Mouse (Mus musculus) embryonic fibroblast, embryonic 13.5 days (primary cell): ENCODE data around the gene Ceacam10. TPM values are rescaled to one million over a fixed set of nuclear protein-coding genes. Genes with fewer than 3 reads are reported as not detected.
"Not testable (repeated sequence)": the region's sequence is repeated elsewhere in the genome, so short reads cannot be mapped to it uniquely, and the experiment has no call there.

Source experiments
- H3K27ac ChIP-seq: 2 replicates; pipeline ENCODE4 v1.5.1; 2012; ENCODE audit warnings: low read length, control low read depth, inconsistent platforms; ENCODE audit not compliant: insufficient read depth
- H3K4me1 ChIP-seq: 2 replicates; pipeline ENCODE4 v1.6.1; 2011; ENCODE audit warnings: low read length; ENCODE audit not compliant: control insufficient read depth, insufficient read depth
- H3K4me3 ChIP-seq: 2 replicates; pipeline ENCODE4 v1.5.1; 2011; ENCODE audit warnings: mild to moderate bottlenecking, control low read depth, low read length; ENCODE audit not compliant: insufficient read depth
- CTCF ChIP-seq: IDR thresholded peaks from 2 replicates; pipeline ENCODE4 v1.5.1; 2011; ENCODE audit warnings: mild to moderate bottlenecking, control low read depth, low read length, moderate library complexity, borderline replicate concordance; ENCODE audit not compliant: insufficient read depth
- POLR2A ChIP-seq: IDR thresholded peaks from 2 replicates; pipeline ENCODE4 v1.6.1; 2011; ENCODE audit warnings: low read depth, mild to moderate bottlenecking, control low read depth, low read length, moderate library complexity
- polyA plus RNA-seq: library from polyadenylated mRNA; stranded (reverse); fragments of >200 nt; gene quantifications from 2 replicates; pipeline ENCODE4 v1.2.4, GENCODE M21; 2011; ENCODE audit warnings: low read depth; ENCODE audit not compliant: missing spikeins, insufficient read length

The Ceacam10 gene
- polyA plus RNA-seq: not detected in 2 replicates

DNA sequence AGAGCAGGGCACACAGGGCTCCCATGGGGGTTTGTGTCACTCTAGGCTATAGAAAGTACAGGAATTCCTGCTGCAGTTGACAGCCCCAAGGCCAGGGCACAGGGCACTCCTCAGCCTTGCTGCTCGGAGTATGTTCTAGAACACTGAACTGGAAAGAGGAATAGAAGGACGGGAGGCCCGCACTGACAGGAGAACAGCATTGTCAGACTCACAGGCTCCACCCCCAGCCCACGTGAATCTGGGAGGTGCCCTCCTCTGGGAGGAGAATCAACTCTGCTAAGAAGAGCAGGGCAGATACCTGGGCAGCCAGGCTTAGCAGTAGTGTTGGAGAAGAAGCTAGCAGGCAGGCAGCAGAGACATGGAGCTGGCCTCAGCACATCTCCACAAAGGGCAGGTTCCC, at the start of gene Ceacam10:
Ceacam10 (plus strand) TSS at position 289 of the 400 bp plus-strand sequence.
- not testable (repeated sequence) for H3K4me1 ChIP-seq, H3K27ac ChIP-seq, H3K4me3 ChIP-seq

DNA sequence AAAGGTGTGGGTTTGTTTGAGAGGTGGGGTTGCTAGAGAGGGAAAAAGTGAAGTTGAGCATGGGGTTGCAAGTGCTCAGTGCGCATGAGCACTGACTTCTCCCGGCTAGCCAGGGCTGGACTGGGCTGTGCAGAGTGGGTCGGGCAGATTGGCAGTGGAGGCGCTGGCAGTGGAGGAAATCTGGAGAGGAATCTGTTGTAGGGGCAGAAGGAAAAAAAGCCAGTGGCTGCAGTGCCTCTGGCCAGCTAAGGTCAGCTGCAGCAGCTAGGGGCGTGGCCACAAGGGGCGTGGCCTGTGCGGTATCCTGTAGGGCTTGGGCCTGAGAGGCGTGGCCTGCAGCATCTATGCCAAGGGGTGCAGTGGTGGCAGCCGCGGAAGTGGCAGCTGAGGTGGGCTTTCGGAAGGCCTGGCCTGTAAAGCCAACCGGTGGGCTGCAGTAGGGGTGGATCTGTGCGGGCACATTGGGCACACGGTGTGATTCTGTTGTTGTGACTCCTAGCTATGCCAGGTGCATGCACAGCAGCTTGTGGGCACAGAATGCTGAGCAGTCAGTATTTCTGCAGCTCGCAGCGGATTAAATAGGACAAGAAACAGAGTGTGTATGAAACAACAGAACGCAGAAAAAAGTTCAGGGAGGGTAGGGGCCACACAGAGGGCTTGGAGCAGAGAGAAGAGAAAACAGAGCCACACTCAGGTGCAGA, 40.9 kb upstream of the Ceacam10 start:
- Histone ChIP-seq H3K4me1 (no peaks in the 10 kb centered on the region), H3K4me3 (no peak overlapping the region), H3K27ac (no peak overlapping the region)
- no peak for TF ChIP-seq POLR2A
- no peak for TF ChIP-seq CTCF

DNA sequence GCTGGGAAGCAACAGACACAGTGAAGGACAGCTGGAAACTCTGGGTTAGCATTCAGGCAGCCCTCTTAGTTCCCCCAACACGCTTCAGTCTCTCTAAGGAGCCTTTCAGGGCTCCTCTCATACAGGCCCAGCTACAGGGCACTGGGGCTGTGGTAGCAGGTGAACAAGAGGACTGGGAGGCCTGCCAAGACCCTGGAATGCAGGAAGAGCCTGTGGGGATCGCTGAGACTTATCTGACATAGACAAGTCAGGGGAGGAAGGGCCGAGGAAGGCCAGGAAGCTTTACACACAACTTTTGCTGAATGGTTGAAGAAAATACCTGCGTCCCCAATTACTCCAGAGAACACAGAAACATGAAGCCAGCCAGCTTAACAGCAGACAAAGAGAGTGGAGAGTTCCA, 26.3 kb upstream of the Ceacam10 start:
- Histone ChIP-seq H3K4me3 (no peak overlapping the region), H3K4me1 (no peaks in the 10 kb centered on the region), H3K27ac (no peak overlapping the region)
- no peak for TF ChIP-seq CTCF
- TF ChIP-seq POLR2A: no peak

GRCm38 (mm10) chr7:24751610-24752009, 25.4 kb upstream of the Ceacam10 start:
- TF ChIP-seq CTCF (no peak), POLR2A (no peak)
- Histone ChIP-seq H3K4me1 (no peaks in the 10 kb centered on the region), H3K4me3 (no peak overlapping the region), H3K27ac (no peak overlapping the region)

GRCm38 (mm10) chr7:24753476-24753875, 23.5 kb upstream of the Ceacam10 start:
- TF ChIP-seq POLR2A (no peak), CTCF (no peak)
- H3K4me1 ChIP-seq: no peaks in the 10 kb centered on the region
- no peak overlapping the region for H3K27ac ChIP-seq
- H3K4me3 ChIP-seq: no peak overlapping the region

GRCm38 (mm10) chr7:24758520-24758919, 18.5 kb upstream of the Ceacam10 start:
- Histone ChIP-seq H3K27ac (no peak overlapping the region), H3K4me1 (no peaks in the 10 kb centered on the region), H3K4me3 (no peak overlapping the region)
- TF ChIP-seq POLR2A (no peak), CTCF (no peak)

GRCm38 (mm10) chr7:24760211-24760610, 16.8 kb upstream of the Ceacam10 start, which contains the start of gene Cd177:
Gene Cd177 (minus strand): TSS chr7:24760311.
- H3K27ac ChIP-seq: no peak within 1 kb of the TSS
- TF ChIP-seq POLR2A: no peak
- TF ChIP-seq CTCF: no peak
- no peaks in the 10 kb centered on the region for H3K4me1 ChIP-seq
- no peak within 1 kb of the TSS for H3K4me3 ChIP-seq

GRCm38 (mm10) chr7:24761161-24761560, 15.8 kb upstream of the Ceacam10 start:
- TF ChIP-seq POLR2A (no peak), CTCF (no peak)
- H3K27ac ChIP-seq: no peak overlapping the region
- no peaks in the 10 kb centered on the region for H3K4me1 ChIP-seq
- no peak overlapping the region for H3K4me3 ChIP-seq

- Histone ChIP-seq H3K4me1 (no peaks in the 10 kb centered on the region), H3K27ac (no peak overlapping the region), H3K4me3 (no peak overlapping the region)
- TF ChIP-seq POLR2A (no peak), CTCF (no peak)
These were observed 14.4 kb upstream of the Ceacam10 start for GRCm38 (mm10) chr7:24762574-24762973.

DNA sequence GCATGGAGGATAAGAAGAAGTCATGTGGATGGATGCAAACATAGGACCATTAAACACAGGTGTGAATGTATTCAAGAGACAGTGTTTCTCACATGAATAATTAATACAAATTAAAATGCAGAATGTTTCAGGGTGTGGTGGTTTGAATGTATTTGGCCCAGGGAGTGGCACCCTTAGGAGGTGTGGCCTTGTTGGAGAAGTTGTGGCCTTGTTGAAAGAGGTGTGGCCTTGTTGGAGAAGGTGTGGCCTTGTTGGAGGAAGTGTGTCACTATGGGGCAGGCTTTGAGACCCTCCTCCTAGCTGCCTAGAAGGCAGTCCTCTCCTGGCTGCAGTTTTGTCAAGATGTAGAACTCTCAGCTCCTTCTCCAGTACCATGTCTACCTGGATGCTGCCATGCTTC, 5.6 kb upstream of the Ceacam10 start:
- H3K27ac ChIP-seq: no peak overlapping the region
- no peak for TF ChIP-seq CTCF
- no peak overlapping the region for H3K4me3 ChIP-seq
- no peaks in the 10 kb centered on the region for H3K4me1 ChIP-seq
